Mouse (Mus musculus): ENCODE data around the gene Hsd17b14. TPM values are rescaled to one million over a fixed set of nuclear protein-coding genes. Genes with fewer than 3 reads are reported as not detected.
A peak's percentile ranks its signal among the peaks of the same experiment; 100 is the strongest.
"Not testable (repeated sequence)": the region's sequence is repeated elsewhere in the genome, so short reads cannot be mapped to it uniquely, and the experiment has no call there.

Hsd17b14 gene
- polyA plus RNA-seq, 1 experiment = not detected

DNA sequence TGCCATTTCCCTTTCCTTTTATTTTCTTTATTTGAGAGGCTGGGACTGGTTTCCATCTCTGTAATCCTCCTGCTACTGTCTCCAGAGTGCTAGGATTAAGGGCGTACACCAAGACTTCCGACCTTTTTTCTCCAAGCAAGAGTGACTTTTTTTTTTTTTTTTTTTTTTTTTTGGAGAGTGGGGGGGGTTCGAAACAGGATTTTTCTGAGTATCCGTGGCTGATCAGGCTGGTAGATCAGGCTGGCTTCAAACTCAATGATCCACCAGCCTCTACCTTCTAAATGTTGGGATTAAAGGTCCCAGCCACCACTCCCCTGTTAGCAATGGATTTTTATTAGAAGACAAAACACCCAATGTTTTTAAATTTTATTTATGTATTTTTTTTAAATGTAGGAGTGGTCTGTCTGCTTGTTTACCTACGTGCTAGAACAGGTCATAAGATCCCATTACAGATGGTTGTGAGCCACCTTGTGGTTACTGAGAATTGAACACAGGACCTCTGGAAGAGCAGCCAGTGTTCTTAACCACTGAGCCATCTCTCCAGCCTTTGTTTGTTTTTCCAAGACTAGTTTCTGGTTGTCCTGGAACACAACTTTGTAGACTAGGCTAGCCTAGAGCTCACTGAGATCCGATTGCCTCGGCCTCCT lies 28.1 kb upstream of the Hsd17b14 start:
- TF ChIP-seq CTCF (IDR thresholded peaks at IDR 0.05; ENCODE audit: insufficient read depth, low read depth, low read length) (no peak), POLR2A (IDR thresholded peaks at IDR 0.05; ENCODE audit: insufficient read depth, low read depth, low read length) (no peak)
- 26% methylated on average over 7 of the region's 7 CpGs for WGBS
- Histone ChIP-seq H3K4me1 (ENCODE audit: control insufficient read depth, insufficient read depth, low read length) (peaks cover 28% of the 10 kb centered on the region), H3K4me3 (ENCODE audit: insufficient read depth, low read depth, low read length) (peak overlapping the region; percentile 87), H3K27ac (ENCODE audit: insufficient read depth, low read depth, low read length) (peak overlapping the region; percentile 90)

DNA sequence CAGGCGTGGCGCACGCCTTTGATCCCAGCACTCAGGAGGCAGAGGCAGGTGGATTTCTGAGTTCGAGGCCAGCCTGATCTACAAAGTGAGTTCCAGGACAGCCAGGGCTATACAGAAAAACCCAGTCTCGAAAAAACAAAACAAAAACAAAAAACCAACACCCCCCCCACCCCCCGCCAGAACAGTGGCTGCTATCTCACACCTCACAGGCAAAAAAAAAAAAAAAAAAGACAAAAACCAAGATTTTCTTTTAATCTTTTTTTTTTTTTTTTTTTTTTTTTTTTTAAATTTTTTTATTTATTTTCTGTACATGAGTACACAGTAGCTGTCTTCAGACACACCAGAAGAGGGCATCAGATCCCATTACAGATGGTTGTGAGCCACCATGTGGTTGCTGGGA lies 27.5 kb upstream of the Hsd17b14 start:
- not testable (repeated sequence) for H3K4me3 ChIP-seq (ENCODE audit: insufficient read depth, low read depth, low read length); H3K27ac ChIP-seq (ENCODE audit: insufficient read depth, low read depth, low read length)
- 93% methylated on average over 6 of the region's 6 CpGs for WGBS
- peaks cover 28% of the 10 kb centered on the region for H3K4me1 ChIP-seq (ENCODE audit: control insufficient read depth, insufficient read depth, low read length)

DNA sequence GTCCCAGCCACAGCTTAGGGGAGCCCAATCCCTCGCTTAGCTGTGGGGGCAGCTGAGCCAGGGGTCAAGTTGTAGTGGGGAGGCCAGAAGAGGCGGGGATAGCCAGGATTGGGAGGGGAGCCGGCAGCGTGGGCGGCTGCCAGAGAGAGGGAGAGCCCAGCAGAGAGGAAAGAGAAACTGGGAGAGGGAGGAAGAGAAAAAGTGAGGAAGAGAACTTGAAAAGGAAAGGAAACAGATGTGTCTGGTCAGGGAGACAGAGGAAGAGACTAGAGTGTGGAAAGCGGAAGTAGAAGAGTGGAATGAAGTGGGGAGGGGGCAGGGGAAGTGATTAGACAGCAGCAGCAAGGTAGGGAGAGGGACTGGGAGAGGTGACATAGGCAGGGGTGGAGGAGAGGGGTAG lies 25.2 kb upstream of the Hsd17b14 start:
- no peak overlapping the region for H3K27ac ChIP-seq (ENCODE audit: insufficient read depth, low read depth, low read length)
- H3K4me3 ChIP-seq (ENCODE audit: insufficient read depth, low read depth, low read length) = no peak overlapping the region
- TF ChIP-seq POLR2A (IDR thresholded peaks at IDR 0.05; ENCODE audit: insufficient read depth, low read depth, low read length) = no peak
- TF ChIP-seq CTCF (IDR thresholded peaks at IDR 0.05; ENCODE audit: insufficient read depth, low read depth, low read length) = no peak
- 14% methylated on average over 6 of the region's 6 CpGs for WGBS
- peaks cover 14% of the 10 kb centered on the region for H3K4me1 ChIP-seq (ENCODE audit: control insufficient read depth, insufficient read depth, low read length)

DNA sequence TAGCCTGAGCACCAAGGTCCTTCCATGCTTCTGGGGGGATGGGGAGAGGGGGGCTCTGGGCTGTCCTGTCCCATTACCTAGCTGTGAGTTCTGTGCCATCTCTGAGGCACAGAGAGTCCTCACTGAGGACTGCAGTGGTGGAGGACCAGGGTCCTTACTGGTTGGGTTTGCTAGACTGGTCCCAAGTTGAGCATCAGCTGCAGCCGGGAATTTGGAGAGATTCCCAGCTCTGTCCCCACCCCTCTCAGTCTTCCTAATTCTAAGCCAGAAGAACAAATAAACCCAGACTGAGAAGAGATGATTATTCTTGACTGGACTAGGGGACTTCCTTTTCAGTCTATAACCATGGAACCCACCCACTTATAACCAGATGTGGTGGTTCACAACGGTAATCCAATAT lies 24.1 kb upstream of the Hsd17b14 start:
- 32% methylated on average over 2 of the region's 2 CpGs for WGBS
- TF ChIP-seq POLR2A (IDR thresholded peaks at IDR 0.05; ENCODE audit: insufficient read depth, low read depth, low read length) = no peak
- TF ChIP-seq CTCF (IDR thresholded peaks at IDR 0.05; ENCODE audit: insufficient read depth, low read depth, low read length) = no peak
- no peak overlapping the region for H3K27ac ChIP-seq (ENCODE audit: insufficient read depth, low read depth, low read length)
- no peak overlapping the region for H3K4me3 ChIP-seq (ENCODE audit: insufficient read depth, low read depth, low read length)
- H3K4me1 ChIP-seq (ENCODE audit: control insufficient read depth, insufficient read depth, low read length) = peaks cover 5% of the 10 kb centered on the region; the same call in 1 of the 2 replicates

DNA sequence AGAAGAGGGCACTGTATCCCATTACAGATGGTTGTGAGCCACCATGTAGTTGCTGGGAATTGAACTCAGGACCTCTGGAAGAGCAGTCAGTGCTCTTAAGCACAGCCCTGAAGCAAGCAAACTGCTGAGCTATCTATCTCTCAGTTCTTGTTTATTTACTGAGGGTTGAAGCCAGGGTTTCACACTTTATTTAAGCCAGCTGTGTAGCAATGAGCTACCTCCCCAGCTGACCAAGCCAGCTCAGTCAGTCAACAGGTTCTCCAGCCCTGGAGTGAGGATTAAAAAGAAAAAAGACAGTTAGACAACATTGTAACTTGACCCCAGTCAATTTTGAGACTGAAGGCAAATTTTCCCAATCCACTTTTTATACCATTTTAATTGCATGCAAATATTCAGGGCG lies 19.0 kb upstream of the Hsd17b14 start:
- no peak overlapping the region for H3K27ac ChIP-seq (ENCODE audit: insufficient read depth, low read depth, low read length)
- WGBS = 59% methylated on average over 1 of the region's 1 CpGs
- no peak for TF ChIP-seq CTCF (IDR thresholded peaks at IDR 0.05; ENCODE audit: insufficient read depth, low read depth, low read length)
- no peak for TF ChIP-seq POLR2A (IDR thresholded peaks at IDR 0.05; ENCODE audit: insufficient read depth, low read depth, low read length)
- H3K4me1 ChIP-seq (ENCODE audit: control insufficient read depth, insufficient read depth, low read length) = peaks cover 8% of the 10 kb centered on the region; the same call in 1 of the 2 replicates
- H3K4me3 ChIP-seq (ENCODE audit: insufficient read depth, low read depth, low read length) = no peak overlapping the region

DNA sequence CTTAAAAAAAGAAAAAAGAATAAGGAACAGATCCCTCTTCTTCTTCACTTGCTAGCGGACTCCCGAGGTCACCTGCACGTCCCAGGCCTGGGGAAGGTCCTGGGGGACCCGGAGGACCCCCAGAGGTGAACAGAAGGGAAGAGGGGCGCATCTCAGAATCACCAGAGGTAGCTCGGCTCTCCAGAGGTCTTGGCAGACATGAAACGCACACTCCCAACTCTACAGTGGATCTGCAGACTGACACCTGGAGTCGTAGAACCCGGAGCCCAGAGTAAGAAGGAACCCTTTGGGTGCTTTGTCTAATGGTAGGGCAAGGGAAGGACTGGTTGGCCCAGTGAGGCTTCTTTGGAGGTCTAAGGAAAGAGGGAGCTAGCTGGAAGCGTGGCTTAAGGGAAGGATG lies 17.1 kb upstream of the Hsd17b14 start:
- H3K27ac ChIP-seq (ENCODE audit: insufficient read depth, low read depth, low read length) = no peak overlapping the region
- peaks cover 8% of the 10 kb centered on the region; the same call in 1 of the 2 replicates for H3K4me1 ChIP-seq (ENCODE audit: control insufficient read depth, insufficient read depth, low read length)
- H3K4me3 ChIP-seq (ENCODE audit: insufficient read depth, low read depth, low read length) = peak overlapping the region; percentile 69
- TF ChIP-seq CTCF (IDR thresholded peaks at IDR 0.05; ENCODE audit: insufficient read depth, low read depth, low read length) (no peak), POLR2A (IDR thresholded peaks at IDR 0.05; ENCODE audit: insufficient read depth, low read depth, low read length) (no peak)
- 88% methylated on average over 10 of the region's 10 CpGs for WGBS

DNA sequence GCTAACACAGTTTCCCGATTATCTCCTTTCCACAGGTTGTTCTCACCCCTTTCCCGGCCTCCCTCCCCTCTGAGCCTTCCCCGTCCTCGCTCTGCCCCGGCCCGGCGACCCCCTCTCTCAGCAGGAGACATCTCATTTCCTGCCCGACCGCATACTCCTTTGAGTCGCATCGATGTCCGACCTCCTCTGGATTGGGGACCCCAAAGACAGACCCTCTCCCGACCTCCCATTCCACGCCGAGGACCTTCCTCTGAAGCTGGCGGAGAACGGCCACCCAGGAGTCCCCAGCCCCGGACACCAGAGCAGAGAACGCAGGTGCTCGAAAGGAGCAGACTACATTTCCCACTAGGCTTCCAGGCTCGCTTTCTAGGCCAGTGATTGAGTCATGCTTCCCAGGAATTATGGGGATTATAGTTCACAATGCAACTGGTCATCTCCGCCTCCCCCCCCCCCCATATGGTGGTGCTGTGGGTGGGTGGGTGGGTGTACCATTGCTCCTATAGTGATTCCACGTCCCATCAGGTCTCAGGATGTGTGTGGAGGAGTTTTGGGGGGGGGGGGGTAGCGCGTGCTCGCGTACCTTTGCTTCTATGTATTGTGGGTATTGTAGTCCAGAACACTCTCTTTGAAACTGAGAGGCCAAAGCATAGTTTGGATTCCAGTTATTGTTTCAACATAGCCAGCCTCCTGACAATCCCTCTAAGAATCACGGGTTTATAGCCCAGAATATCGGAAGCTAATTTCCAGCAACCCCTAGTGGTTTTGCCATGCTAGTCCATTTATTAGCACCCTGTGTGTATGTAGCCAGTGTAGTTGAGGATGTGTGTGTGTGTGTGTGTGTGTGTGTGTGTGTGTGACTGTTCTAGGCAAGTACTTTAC lies 16.3 kb upstream of the Hsd17b14 start:
- TF ChIP-seq POLR2A (IDR thresholded peaks at IDR 0.05; ENCODE audit: insufficient read depth, low read depth, low read length) = no peak
- TF ChIP-seq CTCF (IDR thresholded peaks at IDR 0.05; ENCODE audit: insufficient read depth, low read depth, low read length) = no peak
- Histone ChIP-seq H3K4me1 (ENCODE audit: control insufficient read depth, insufficient read depth, low read length) (peaks cover 8% of the 10 kb centered on the region; the same call in 1 of the 2 replicates), H3K27ac (ENCODE audit: insufficient read depth, low read depth, low read length) (peak overlapping the region; percentile 19; the same call in 1 of the 2 replicates), H3K4me3 (ENCODE audit: insufficient read depth, low read depth, low read length) (peak overlapping the region; percentile 69)
- 4% methylated on average over 29 of the region's 29 CpGs for WGBS

DNA sequence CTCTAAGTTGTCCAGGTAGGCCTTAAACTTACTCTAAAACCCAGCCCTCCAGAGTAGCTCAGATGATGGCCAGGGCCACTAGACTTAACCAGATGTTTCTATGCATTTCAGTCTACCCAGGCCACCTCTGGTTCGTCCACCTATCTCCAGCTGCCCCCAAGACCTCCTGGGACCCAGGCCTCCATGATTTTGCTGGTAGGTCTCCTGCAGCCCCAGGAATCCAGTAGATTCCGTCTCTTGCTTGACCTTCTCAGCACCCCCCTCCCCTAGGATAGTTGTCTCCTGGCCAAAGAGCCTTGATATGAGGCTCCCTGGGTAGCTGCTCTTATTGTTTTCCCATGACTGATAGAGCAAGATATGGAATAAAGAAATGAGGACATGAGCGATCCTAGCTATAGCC lies 15.6 kb upstream of the Hsd17b14 start:
- 86% methylated on average over 3 of the region's 3 CpGs for WGBS
- Histone ChIP-seq H3K27ac (ENCODE audit: insufficient read depth, low read depth, low read length) (no peak overlapping the region), H3K4me1 (ENCODE audit: control insufficient read depth, insufficient read depth, low read length) (peaks cover 8% of the 10 kb centered on the region; the same call in 1 of the 2 replicates), H3K4me3 (ENCODE audit: insufficient read depth, low read depth, low read length) (no peak overlapping the region)
- TF ChIP-seq POLR2A (IDR thresholded peaks at IDR 0.05; ENCODE audit: insufficient read depth, low read depth, low read length) (no peak), CTCF (IDR thresholded peaks at IDR 0.05; ENCODE audit: insufficient read depth, low read depth, low read length) (no peak)

DNA sequence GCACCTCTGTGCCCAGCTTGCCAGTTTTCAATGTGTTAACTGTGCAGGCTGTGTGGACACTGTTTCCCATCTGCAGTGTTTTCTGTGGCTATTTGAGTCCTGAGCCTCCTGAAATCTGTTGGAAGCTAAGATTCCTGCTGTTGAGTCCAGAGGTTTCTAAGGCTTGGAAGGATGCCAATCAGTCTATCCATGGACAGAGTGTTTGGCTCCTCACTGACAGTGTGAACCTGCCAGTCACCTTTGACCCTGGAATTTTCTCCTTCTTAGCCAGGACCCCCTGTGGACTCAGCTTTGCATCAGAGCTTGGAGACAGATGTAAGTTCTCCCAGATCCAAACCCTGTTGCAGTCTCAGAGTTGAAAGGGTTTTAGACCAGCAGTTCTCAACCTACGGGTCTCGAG lies 14.5 kb upstream of the Hsd17b14 start:
- no peak overlapping the region for H3K27ac ChIP-seq (ENCODE audit: insufficient read depth, low read depth, low read length)
- peaks cover 8% of the 10 kb centered on the region; the same call in 1 of the 2 replicates for H3K4me1 ChIP-seq (ENCODE audit: control insufficient read depth, insufficient read depth, low read length)
- WGBS = 73% methylated on average over 2 of the region's 2 CpGs
- TF ChIP-seq POLR2A (IDR thresholded peaks at IDR 0.05; ENCODE audit: insufficient read depth, low read depth, low read length) (no peak), CTCF (IDR thresholded peaks at IDR 0.05; ENCODE audit: insufficient read depth, low read depth, low read length) (no peak)
- H3K4me3 ChIP-seq (ENCODE audit: insufficient read depth, low read depth, low read length) = no peak overlapping the region
